Mouse (Mus musculus) midbrain, embryonic 11.5 days (tissue): ENCODE data around the gene Fam174b. TPM values are rescaled to one million over a fixed set of nuclear protein-coding genes. Genes with fewer than 3 reads are reported as not detected.

Experiments used
- ATAC-seq: fragments of 200-750 bp; cut with Nextera tagmentation; 2 replicates; pipeline ENCODE4 v1.8.0; 2017; ENCODE audit warnings: moderate TSS enrichment, moderate library complexity; ENCODE audit not compliant: low FRiP score
- DNase-seq: peaks from one replicate; pipeline ENCODE4 v3.0.0; 2015; ENCODE audit warnings: low spot score; ENCODE audit errors: missing footprints
- H3K27ac ChIP-seq: fragments of 300-500 bp; sonication (generic); 2 replicates; pipeline ENCODE4 v1.5.1; 2014; ENCODE audit warnings: low read depth, low read length
- H3K27me3 ChIP-seq: fragments of 300-500 bp; sonication (generic); 2 replicates; pipeline ENCODE4 v1.6.1; 2014; ENCODE audit warnings: mild to moderate bottlenecking, low read length, moderate library complexity, mixed read lengths; ENCODE audit not compliant: control insufficient read depth, insufficient read depth
- H3K36me3 ChIP-seq: fragments of 300-500 bp; sonication (generic); 2 replicates; pipeline ENCODE4 v1.6.1; 2014; ENCODE audit warnings: mild to moderate bottlenecking, low read length, moderate library complexity, mixed read lengths; ENCODE audit not compliant: control insufficient read depth, insufficient read depth
- H3K4me1 ChIP-seq: fragments of 300-500 bp; sonication (generic); 2 replicates; pipeline ENCODE4 v1.6.1; 2014; ENCODE audit warnings: low read length; ENCODE audit not compliant: control insufficient read depth, insufficient read depth
- H3K4me2 ChIP-seq: fragments of 300-500 bp; sonication (generic); 2 replicates; pipeline ENCODE4 v1.6.1; 2014; ENCODE audit warnings: mild to moderate bottlenecking, moderate library complexity
- H3K4me3 ChIP-seq: fragments of 300-500 bp; sonication (generic); 2 replicates; pipeline ENCODE4 v1.5.1; 2014; ENCODE audit warnings: low read depth, low read length
- H3K9ac ChIP-seq: fragments of 300-500 bp; sonication (generic); 2 replicates; pipeline ENCODE4 v1.6.1; 2014; ENCODE audit warnings: low read length
- H3K9me3 ChIP-seq: fragments of 300-500 bp; sonication (generic); 2 replicates; pipeline ENCODE4 v1.6.1; 2016; ENCODE audit warnings: low read length; ENCODE audit not compliant: control insufficient read depth
- WGBS: fragments of 180-500 bp; shearing (Covaris S2); extraction: QIAGEN DNeasy Blood & Tissue Kit; methylation state at CpG from one replicate; pipeline ENCODE4 v1.1.7; 2014; 5-methylcytosine and 5-hydroxymethylcytosine counted together
- polyA plus RNA-seq: library from polyadenylated mRNA; unstranded; fragments of >200 nt; fragmentation: Nextera tagmentation; extraction: Ambion mirVana; gene quantifications from 2 replicates; pipeline ENCODE4 v1.2.1, GENCODE M21; 2014

Gene Fam174b
- polyA plus RNA-seq, 1 experiment from 2014 or later, result 28.9 TPM

GRCm38 (mm10) chr7:73764679-73765078, 24.6 kb downstream of the Fam174b start:
- Histone ChIP-seq H3K36me3 (no peaks in the 10 kb centered on the region), H3K4me1 (no peaks in the 10 kb centered on the region), H3K27me3 (no peaks in the 10 kb centered on the region), H3K9me3 (no peaks in the 10 kb centered on the region), H3K9ac (no peak overlapping the region), H3K27ac (no peak overlapping the region), H3K4me2 (no peak overlapping the region), H3K4me3 (no peak overlapping the region)
- 89% methylated on average over 5 of the region's 5 CpGs for WGBS
- DNase-seq (peak; percentile 12), ATAC-seq (no peak)

- no peak overlapping the region for H3K4me3 ChIP-seq
- no peaks in the 10 kb centered on the region for H3K9me3 ChIP-seq
- DNase-seq (peak; percentile 61), ATAC-seq (no peak)
- H3K27ac ChIP-seq, result no peak overlapping the region
- no peak overlapping the region for H3K9ac ChIP-seq
- no peaks in the 10 kb centered on the region for H3K36me3 ChIP-seq
- 81% methylated on average over 7 of the region's 7 CpGs for WGBS
- no peaks in the 10 kb centered on the region for H3K27me3 ChIP-seq
- H3K4me2 ChIP-seq, result no peak overlapping the region
- no peaks in the 10 kb centered on the region for H3K4me1 ChIP-seq
Measured at GRCm38 (mm10) chr7:73765186-73765903, 25.2 kb downstream of the Fam174b start.

GRCm38 (mm10) chr7:73769224-73769623, 29.1 kb downstream of the Fam174b start:
- Histone ChIP-seq H3K36me3 (no peaks in the 10 kb centered on the region), H3K27ac (no peak overlapping the region), H3K4me1 (peaks cover 4% of the 10 kb centered on the region; the same call in 1 of the 2 replicates), H3K4me3 (no peak overlapping the region), H3K9ac (no peak overlapping the region), H3K27me3 (no peaks in the 10 kb centered on the region), H3K9me3 (no peaks in the 10 kb centered on the region), H3K4me2 (no peak overlapping the region)
- ATAC-seq (no peak), DNase-seq (no peak)
- 89% methylated on average over 4 of the region's 4 CpGs for WGBS

GRCm38 (mm10) chr7:73771384-73772274, 31.5 kb downstream of the Fam174b start:
- Histone ChIP-seq H3K9me3 (no peaks in the 10 kb centered on the region), H3K4me3 (no peak overlapping the region), H3K4me2 (no peak overlapping the region), H3K27ac (no peak overlapping the region), H3K4me1 (peaks cover 4% of the 10 kb centered on the region; the same call in 1 of the 2 replicates), H3K9ac (no peak overlapping the region), H3K36me3 (no peaks in the 10 kb centered on the region), H3K27me3 (no peaks in the 10 kb centered on the region)
- DNase-seq (no peak), ATAC-seq (no peak)
- 49% methylated on average over 19 of the region's 19 CpGs for WGBS

GRCm38 (mm10) chr7:73772275-73772765, 32.2 kb downstream of the Fam174b start:
- Histone ChIP-seq H3K4me2 (no peak overlapping the region), H3K9ac (no peak overlapping the region), H3K27me3 (no peaks in the 10 kb centered on the region), H3K36me3 (no peaks in the 10 kb centered on the region), H3K9me3 (no peaks in the 10 kb centered on the region), H3K27ac (no peak overlapping the region), H3K4me3 (no peak overlapping the region), H3K4me1 (peaks cover 4% of the 10 kb centered on the region; the same call in 1 of the 2 replicates)
- ATAC-seq (no peak), DNase-seq (no peak)
- WGBS, result 76% methylated on average over 14 of the region's 14 CpGs

GRCm38 (mm10) chr7:73774781-73775180, 34.7 kb downstream of the Fam174b start:
- Histone ChIP-seq H3K27ac (no peak overlapping the region), H3K36me3 (no peaks in the 10 kb centered on the region), H3K27me3 (no peaks in the 10 kb centered on the region), H3K9me3 (no peaks in the 10 kb centered on the region), H3K4me2 (no peak overlapping the region), H3K4me1 (peaks cover 4% of the 10 kb centered on the region; the same call in 1 of the 2 replicates), H3K4me3 (no peak overlapping the region), H3K9ac (no peak overlapping the region)
- ATAC-seq (no peak), DNase-seq (no peak)
- 85% methylated on average over 9 of the region's 9 CpGs for WGBS

- DNase-seq (no peak), ATAC-seq (no peak)
- H3K27me3 ChIP-seq, result no peaks in the 10 kb centered on the region
- no peaks in the 10 kb centered on the region for H3K4me1 ChIP-seq
- H3K27ac ChIP-seq, result no peak overlapping the region
- H3K9ac ChIP-seq, result no peak overlapping the region
- H3K36me3 ChIP-seq, result no peaks in the 10 kb centered on the region
- no peak overlapping the region for H3K4me2 ChIP-seq
- no peaks in the 10 kb centered on the region for H3K9me3 ChIP-seq
- WGBS, result 84% methylated on average over 3 of the region's 3 CpGs
- H3K4me3 ChIP-seq, result no peak overlapping the region
Measured at GRCm38 (mm10) chr7:73777777-73778176, 37.7 kb downstream of the Fam174b start.

GRCm38 (mm10) chr7:73784736-73785428, 44.8 kb downstream of the Fam174b start:
- H3K27me3 ChIP-seq, result no peaks in the 10 kb centered on the region
- H3K4me3 ChIP-seq, result no peak overlapping the region
- no peak for DNase-seq
- H3K36me3 ChIP-seq, result no peaks in the 10 kb centered on the region
- no peak overlapping the region for H3K4me2 ChIP-seq
- H3K9me3 ChIP-seq, result no peaks in the 10 kb centered on the region
- no peak for ATAC-seq
- no peaks in the 10 kb centered on the region for H3K4me1 ChIP-seq
- no peak overlapping the region for H3K9ac ChIP-seq
- 82% methylated on average over 4 of the region's 4 CpGs for WGBS
- H3K27ac ChIP-seq, result no peak overlapping the region
